Mouse (Mus musculus) liver, embryonic 14.5 days (tissue): ENCODE measurements around the gene Rfwd3. TPM values are rescaled to one million over a fixed set of nuclear protein-coding genes. Genes with fewer than 3 reads are reported as not detected.
A peak's percentile ranks its signal among the peaks of the same experiment; 100 is the strongest.
"Not testable (repeated sequence)": the region's sequence is repeated elsewhere in the genome, so short reads cannot be mapped to it uniquely, and the experiment has no call there.

Source experiments
- ATAC-seq: fragments of 200-750 bp; cut with Nextera tagmentation; 2 replicates; pipeline ENCODE4 v1.8.0; 2017; ENCODE audit warnings: moderate number of reproducible peaks, mild to moderate bottlenecking, moderate library complexity; ENCODE audit not compliant: insufficient read depth
- DNase-seq, 3 experiments: peaks; one replicate each; pipeline ENCODE4 v3.0.0-alpha.2; 2012 to 2013; ENCODE audit warnings: low read depth in 3 of 3, low spot score in 3 of 3
- H3K27ac ChIP-seq: fragments of 300-500 bp; sonication (generic); 2 replicates; pipeline ENCODE4 v1.5.1; 2014; ENCODE audit warnings: moderate library complexity, mild to moderate bottlenecking, control low read depth, inconsistent platforms
- H3K27me3 ChIP-seq: fragments of 300-500 bp; sonication (generic); 2 replicates; pipeline ENCODE4 v1.6.1; 2014; ENCODE audit warnings: mild to moderate bottlenecking, low read length, moderate library complexity; ENCODE audit not compliant: control insufficient read depth, insufficient read depth
- H3K36me3 ChIP-seq: fragments of 300-500 bp; sonication (generic); replicated peaks from 2 replicates; pipeline ENCODE4 v1.6.1; 2014; ENCODE audit warnings: low read depth; ENCODE audit not compliant: control insufficient read depth, insufficient read depth
- H3K4me1 ChIP-seq, 2 experiments: fragments of 200-500 bp in 1 of 2; fragments of 300-500 bp in 1 of 2; sonication (generic) in 1 of 2; replicated peaks; 2 replicates each; pipeline ENCODE4 v1.6.1; 2012 to 2014; ENCODE audit warnings: antibody characterized with exemption in 1 of 2, inconsistent platforms in 1 of 2, low read length in 1 of 2; ENCODE audit not compliant: control insufficient read depth in 2 of 2, insufficient read depth in 2 of 2
- H3K4me2 ChIP-seq: fragments of 300-500 bp; sonication (generic); 2 replicates; pipeline ENCODE4 v1.6.1; 2014; ENCODE audit warnings: low read depth, mild to moderate bottlenecking, control low read depth, moderate library complexity
- H3K4me3 ChIP-seq, 2 experiments: fragments of 200-500 bp in 1 of 2; fragments of 300-500 bp in 1 of 2; sonication (generic) in 1 of 2; 2 replicates each; pipeline ENCODE4 v1.5.1; 2012 to 2014; ENCODE audit warnings: low read depth in 2 of 2, low read length in 2 of 2, mild to moderate bottlenecking in 2 of 2, control low read depth in 1 of 2, inconsistent platforms in 1 of 2, moderate library complexity in 1 of 2; ENCODE audit not compliant: insufficient read depth in 1 of 2
- H3K9ac ChIP-seq: fragments of 300-500 bp; sonication (generic); replicated peaks from 2 replicates; pipeline ENCODE4 v1.6.1; 2014; ENCODE audit warnings: mild to moderate bottlenecking, control low read depth, moderate library complexity
- H3K9me3 ChIP-seq: fragments of 300-500 bp; sonication (generic); 2 replicates; pipeline ENCODE4 v1.6.1; 2016; ENCODE audit warnings: low read length, mixed read lengths; ENCODE audit not compliant: control insufficient read depth
- CTCF ChIP-seq: IDR thresholded peaks from 2 replicates; pipeline ENCODE4 v1.5.1; 2016; ENCODE audit warnings: antibody characterized with exemption, low read depth, control low read depth
- EP300 ChIP-seq: IDR thresholded peaks from 2 replicates; pipeline ENCODE4 v1.6.1; 2016; ENCODE audit warnings: antibody characterized with exemption, low read depth
- WGBS: fragments of 180-500 bp; shearing (Covaris S2); extraction: QIAGEN DNeasy Blood & Tissue Kit; methylation state at CpG from one replicate; pipeline ENCODE4 v1.1.7; 2014; ENCODE audit not compliant: insufficient replicate concordance; 5-methylcytosine and 5-hydroxymethylcytosine counted together
- polyA plus RNA-seq, 2 experiments: library from polyadenylated mRNA; depleted of rRNA in 1 of 2; stranded (reverse) in 1 of 2; unstranded in 1 of 2; fragments of >200 nt; fragmentation: Nextera tagmentation in 1 of 2; extraction: Ambion mirVana in 1 of 2; gene quantifications; 2 replicates each; pipeline versions ENCODE4 v1.2.1 to v1.2.3; 2012 to 2014

Gene Rfwd3
- polyA plus RNA-seq, 2 experiments = 24.5 to 43.8 TPM

- TF ChIP-seq EP300 (peak; percentile 85), CTCF (peak; percentile 78)
- no peaks in the 10 kb centered on the region for H3K27me3 ChIP-seq
- H3K27ac ChIP-seq = peak overlapping the region; percentile 60
- no peaks in the 10 kb centered on the region for H3K9me3 ChIP-seq
- no peak overlapping the region for H3K9ac ChIP-seq
- H3K36me3 ChIP-seq = no peaks in the 10 kb centered on the region
- WGBS = 11% methylated on average over 3 of the region's 3 CpGs
- peaks cover 6 to 19% of the 10 kb centered on the region in 2 experiments; a peak in 3 of 4 replicates for H3K4me1 ChIP-seq
- no peak overlapping the region for H3K4me2 ChIP-seq
- DNase-seq (peak; percentile 60 to 69 (median 68)), ATAC-seq (peak; percentile 97)
- H3K4me3 ChIP-seq = no peak overlapping the region
These were observed 12.7 kb upstream of the Rfwd3 start for GRCm38 (mm10) chr8:111312758-111313162.

- 89% methylated on average over 15 of the region's 15 CpGs for WGBS
- not testable (repeated sequence) for H3K4me2 ChIP-seq, H3K9ac ChIP-seq, ATAC-seq, H3K4me3 ChIP-seq, DNase-seq, H3K36me3 ChIP-seq, H3K27ac ChIP-seq, H3K9me3 ChIP-seq, H3K27me3 ChIP-seq
- peaks cover 6 to 19% of the 10 kb centered on the region in 2 experiments; a peak in 3 of 4 replicates for H3K4me1 ChIP-seq
These were observed 10.0 kb upstream of the Rfwd3 start for GRCm38 (mm10) chr8:111310006-111310405.

- no peak overlapping the region for H3K4me2 ChIP-seq
- DNase-seq = no peak
These were observed 5.2 kb upstream of the Rfwd3 start for GRCm38 (mm10) chr8:111305031-111305730.

DNA sequence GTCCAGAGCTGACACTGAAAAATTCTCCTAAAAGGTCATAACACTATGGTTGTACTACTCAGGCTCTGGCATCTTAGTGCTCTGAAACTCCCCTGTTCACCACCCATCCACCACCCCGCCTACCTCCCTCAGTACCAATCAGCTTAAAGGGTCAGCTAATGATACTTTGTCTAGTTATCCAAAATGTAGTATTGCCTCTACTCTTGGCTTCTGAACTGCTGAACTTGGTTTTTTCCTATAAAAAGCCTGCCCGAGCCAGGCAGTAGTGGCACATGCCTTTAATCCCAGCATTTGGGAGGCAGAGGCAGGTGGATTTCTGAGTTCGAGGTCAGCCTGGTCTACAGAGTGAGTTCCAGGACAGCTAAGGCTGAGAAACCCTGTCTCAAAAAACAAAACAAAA is 4.3 kb upstream of the Rfwd3 start:
- no peak overlapping the region for H3K9ac ChIP-seq
- H3K9me3 ChIP-seq = no peaks in the 10 kb centered on the region
- H3K4me3 ChIP-seq = no peak overlapping the region
- WGBS = 72% methylated on average over 3 of the region's 3 CpGs
- peaks cover 0 to 4% of the 10 kb centered on the region in 2 experiments; a peak in 2 of 4 replicates for H3K4me1 ChIP-seq
- DNase-seq = no peak
- no peak overlapping the region for H3K4me2 ChIP-seq
- H3K27me3 ChIP-seq = no peaks in the 10 kb centered on the region
- TF ChIP-seq EP300 (no peak), CTCF (no peak)
- H3K27ac ChIP-seq = no peak overlapping the region
- ATAC-seq = no peak
- H3K36me3 ChIP-seq = no peaks in the 10 kb centered on the region

More at GRCm38 (mm10) chr8:111305031-111305730, 5.2 kb upstream of the Rfwd3 start:
- no peak for ATAC-seq
- no peak for TF ChIP-seq EP300
- TF ChIP-seq CTCF = no peak
- H3K27me3 ChIP-seq = no peaks in the 10 kb centered on the region
- no peak overlapping the region for H3K27ac ChIP-seq
- no peaks in the 10 kb centered on the region for H3K9me3 ChIP-seq
- H3K36me3 ChIP-seq = no peaks in the 10 kb centered on the region
- H3K9ac ChIP-seq = no peak overlapping the region
- H3K4me1 ChIP-seq = peaks cover 0 to 4% of the 10 kb centered on the region in 2 experiments; a peak in 2 of 4 replicates
- no peak overlapping the region for H3K4me3 ChIP-seq
- WGBS = 41% methylated on average over 5 of the region's 5 CpGs

- DNase-seq, H3K36me3 ChIP-seq, H3K9me3 ChIP-seq, H3K27me3 ChIP-seq, H3K4me3 ChIP-seq, H3K4me2 ChIP-seq, H3K9ac ChIP-seq, H3K27ac ChIP-seq, ATAC-seq, H3K4me1 ChIP-seq: not testable (repeated sequence)
- 68% methylated on average over 5 of the region's 5 CpGs for WGBS
These were observed 3.2 kb upstream of the Rfwd3 start for GRCm38 (mm10) chr8:111303076-111303803.
